Mouse (Mus musculus) forebrain, embryonic 11.5 days (tissue): Measurements from ENCODE around the gene Reg3a. TPM values are rescaled to one million over a fixed set of nuclear protein-coding genes. Genes with fewer than 3 reads are reported as not detected.
A peak's percentile ranks its signal among the peaks of the same experiment; 100 is the strongest.
"Not testable (repeated sequence)": the region's sequence is repeated elsewhere in the genome, so short reads cannot be mapped to it uniquely, and the experiment has no call there.

Source experiments
- ATAC-seq: fragments of 200-750 bp; cut with Nextera tagmentation; replicated peaks from 2 replicates; pipeline ENCODE4 v1.8.0; 2017; ENCODE audit warnings: moderate TSS enrichment; ENCODE audit not compliant: low FRiP score
- DNase-seq: peaks from one replicate; pipeline ENCODE4 v3.0.0-alpha.2; 2017; ENCODE audit warnings: low spot score
- H3K27ac ChIP-seq: fragments of 300-500 bp; sonication (generic); 2 replicates; pipeline ENCODE4 v1.5.1; 2014; ENCODE audit warnings: low read depth, low read length
- H3K27me3 ChIP-seq: fragments of 300-500 bp; sonication (generic); 2 replicates; pipeline ENCODE4 v1.6.1; 2014; ENCODE audit warnings: mild to moderate bottlenecking, low read length, mixed read lengths; ENCODE audit not compliant: control insufficient read depth, insufficient read depth
- H3K36me3 ChIP-seq: fragments of 300-500 bp; sonication (generic); 2 replicates; pipeline ENCODE4 v1.6.1; 2014; ENCODE audit warnings: mild to moderate bottlenecking, low read length, moderate library complexity, mixed read lengths; ENCODE audit not compliant: control insufficient read depth, insufficient read depth
- H3K4me1 ChIP-seq: fragments of 300-500 bp; sonication (generic); replicated peaks from 2 replicates; pipeline ENCODE4 v1.6.1; 2014; ENCODE audit warnings: low read length, mixed read lengths; ENCODE audit not compliant: control insufficient read depth, insufficient read depth
- H3K4me2 ChIP-seq: fragments of 300-500 bp; sonication (generic); 2 replicates; pipeline ENCODE4 v1.6.1; 2014; ENCODE audit warnings: low read depth, mild to moderate bottlenecking, low read length, moderate library complexity, mixed read lengths; ENCODE audit not compliant: severe bottlenecking
- H3K4me3 ChIP-seq: fragments of 300-500 bp; sonication (generic); 2 replicates; pipeline ENCODE4 v1.5.1; 2014; ENCODE audit warnings: low read depth, low read length
- H3K9ac ChIP-seq: fragments of 300-500 bp; sonication (generic); 2 replicates; pipeline ENCODE4 v1.6.1; 2014; ENCODE audit warnings: low read length
- H3K9me3 ChIP-seq: fragments of 300-500 bp; sonication (generic); 2 replicates; pipeline ENCODE4 v1.6.1; 2016; ENCODE audit warnings: low read length, mixed read lengths; ENCODE audit not compliant: control insufficient read depth
- WGBS: fragments of 180-500 bp; shearing (Covaris S2); extraction: QIAGEN DNeasy Blood & Tissue Kit; methylation state at CpG from one replicate; pipeline ENCODE4 v1.1.7; 2014; 5-methylcytosine and 5-hydroxymethylcytosine counted together
- polyA plus RNA-seq: library from polyadenylated mRNA; unstranded; fragments of >200 nt; fragmentation: Nextera tagmentation; extraction: Ambion mirVana; gene quantifications from 2 replicates; pipeline ENCODE4 v1.2.1, GENCODE M21; 2014

Gene Reg3a
- not detected in 2 replicates for polyA plus RNA-seq

DNA sequence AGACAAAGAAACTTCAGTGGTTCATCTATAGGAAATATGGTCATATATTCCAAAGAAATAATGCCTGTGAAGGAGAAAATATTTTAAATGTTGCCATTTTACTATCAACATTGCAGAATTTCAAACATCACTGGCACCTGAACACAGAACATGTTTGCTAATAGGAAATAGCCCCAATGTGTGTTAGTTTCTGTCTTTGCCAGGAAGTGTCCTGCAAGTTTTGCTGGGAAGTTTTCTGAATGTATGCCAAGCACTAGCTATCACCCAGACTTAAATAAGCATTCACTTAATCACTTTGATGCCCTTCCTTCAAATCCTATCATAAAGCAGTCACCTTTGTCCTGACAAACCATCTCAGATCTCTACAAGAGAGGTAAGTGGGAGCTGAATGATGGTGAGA is at the start of gene Reg3a:
TSS of gene Reg3a (plus strand) at position 301 of the 400 bp plus-strand sequence.
- no peaks in the 10 kb centered on the region for H3K4me1 ChIP-seq
- ATAC-seq (no peak), DNase-seq (no peak)
- H3K27ac ChIP-seq: no peak within 1 kb of the TSS
- no peaks in the 10 kb centered on the region for H3K36me3 ChIP-seq
- H3K9ac ChIP-seq: no peak within 1 kb of the TSS
- H3K4me3 ChIP-seq: no peak within 1 kb of the TSS
- no peak within 1 kb of the TSS for H3K4me2 ChIP-seq
- H3K9me3 ChIP-seq: no peaks in the 10 kb centered on the region
- no peaks in the 10 kb centered on the region for H3K27me3 ChIP-seq

- DNase-seq: no peak
- Histone ChIP-seq H3K27me3 (no peaks in the 10 kb centered on the region), H3K4me2 (no peak overlapping the region), H3K4me3 (no peak overlapping the region), H3K4me1 (no peaks in the 10 kb centered on the region), H3K9me3 (no peaks in the 10 kb centered on the region), H3K27ac (no peak overlapping the region), H3K9ac (no peak overlapping the region), H3K36me3 (no peaks in the 10 kb centered on the region)
- ATAC-seq: peak; percentile 72
- 41% methylated on average over 7 of the region's 7 CpGs for WGBS
Measured at GRCm38 (mm10) chr6:78331919-78332569, 48.5 kb upstream of the Reg3a start.

DNA sequence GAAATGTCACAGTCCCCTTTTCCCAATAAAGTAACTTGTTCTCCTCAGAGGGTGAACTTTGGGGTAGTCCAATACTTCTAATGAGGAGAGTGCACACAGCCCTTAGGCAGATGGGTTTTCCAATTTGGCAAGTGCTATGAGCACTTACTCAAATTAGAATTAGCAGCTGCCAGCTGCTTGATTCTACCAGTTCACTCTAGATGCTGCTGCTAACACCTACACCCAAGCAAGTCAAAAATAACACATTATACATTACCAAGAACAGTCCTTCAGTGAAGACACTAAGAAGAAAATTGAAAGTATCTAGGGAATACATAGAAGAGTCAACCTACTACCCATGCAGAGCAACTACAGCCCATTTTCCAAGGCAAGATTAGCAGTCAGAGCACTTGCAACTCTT is 40.2 kb upstream of the Reg3a start:
- Histone ChIP-seq H3K9me3 (no peaks in the 10 kb centered on the region), H3K4me2 (no peak overlapping the region), H3K27me3 (no peaks in the 10 kb centered on the region), H3K4me3 (no peak overlapping the region), H3K36me3 (no peaks in the 10 kb centered on the region), H3K9ac (no peak overlapping the region), H3K27ac (no peak overlapping the region), H3K4me1 (no peaks in the 10 kb centered on the region)
- no peak for ATAC-seq
- DNase-seq: no peak

DNA sequence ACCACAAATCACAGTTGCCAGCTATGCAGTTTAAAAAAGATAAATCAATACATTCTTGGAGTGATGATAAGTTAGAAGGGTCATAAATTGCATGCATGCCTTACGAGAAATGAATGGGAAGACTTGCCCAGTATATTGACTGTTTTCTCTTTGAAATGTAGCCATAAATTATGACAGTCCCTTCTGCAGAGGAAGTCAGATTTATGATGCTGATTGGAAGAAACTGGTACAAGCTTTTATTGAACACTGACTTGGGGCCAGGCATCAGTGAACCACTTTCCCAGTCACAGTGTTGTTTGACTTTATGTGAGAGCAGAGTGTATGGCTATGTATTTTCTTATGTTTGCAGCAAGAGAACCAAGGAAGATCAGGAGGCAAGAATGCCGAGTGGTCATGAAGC is 38.8 kb upstream of the Reg3a start:
- Histone ChIP-seq H3K4me3 (no peak overlapping the region), H3K9me3 (no peaks in the 10 kb centered on the region), H3K27me3 (no peaks in the 10 kb centered on the region), H3K27ac (no peak overlapping the region), H3K36me3 (no peaks in the 10 kb centered on the region), H3K9ac (no peak overlapping the region), H3K4me2 (no peak overlapping the region), H3K4me1 (no peaks in the 10 kb centered on the region)
- 85% methylated on average over 2 of the region's 2 CpGs for WGBS
- DNase-seq: no peak
- ATAC-seq: no peak

- DNase-seq (no peak), ATAC-seq (no peak)
- Histone ChIP-seq H3K9me3 (no peaks in the 10 kb centered on the region), H3K4me3 (no peak overlapping the region), H3K36me3 (no peaks in the 10 kb centered on the region), H3K4me1 (no peaks in the 10 kb centered on the region), H3K27me3 (no peaks in the 10 kb centered on the region), H3K4me2 (no peak overlapping the region), H3K9ac (no peak overlapping the region), H3K27ac (no peak overlapping the region)
- 72% methylated on average over 2 of the region's 2 CpGs for WGBS
Measured at GRCm38 (mm10) chr6:78361971-78362563, 18.4 kb upstream of the Reg3a start.

GRCm38 (mm10) chr6:78370357-78370756 is 10.2 kb upstream of the Reg3a start, which contains the start of gene Reg3b:
TSS of gene Reg3b (plus strand) at chr6:78370657.
- Histone ChIP-seq H3K4me1 (no peaks in the 10 kb centered on the region), H3K9ac (no peak within 1 kb of the TSS), H3K27me3 (no peaks in the 10 kb centered on the region), H3K36me3 (no peaks in the 10 kb centered on the region), H3K4me3 (no peak within 1 kb of the TSS), H3K9me3 (no peaks in the 10 kb centered on the region), H3K27ac (no peak within 1 kb of the TSS), H3K4me2 (no peak within 1 kb of the TSS)
- DNase-seq (no peak), ATAC-seq (no peak)
- 92% methylated on average over 2 of the region's 2 CpGs for WGBS

DNA sequence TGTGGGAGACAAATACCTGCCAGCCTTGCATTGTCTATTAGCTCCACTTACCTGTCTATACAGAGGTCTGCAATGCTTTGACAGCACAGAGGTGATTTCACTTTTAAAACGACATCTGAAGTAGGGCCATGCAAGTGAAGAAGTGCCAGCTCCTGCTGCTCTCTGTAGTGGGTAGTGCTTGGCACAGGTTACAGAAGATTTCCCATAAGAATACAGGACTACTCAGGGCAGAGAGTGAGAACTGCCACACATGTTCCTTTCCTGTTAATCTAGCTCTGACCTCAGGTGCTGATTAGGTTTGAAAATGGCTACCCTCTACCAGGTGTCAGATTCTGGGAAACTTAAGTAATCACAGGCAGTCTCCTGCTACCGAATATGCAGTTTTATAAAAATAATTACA is 1.7 kb upstream of the Reg3a start, which contains the start of gene Reg3d:
TSS of gene Reg3d (minus strand) at position 101 of the 400 bp plus-strand sequence.
- WGBS: 76% methylated on average over 2 of the region's 2 CpGs
- no peak within 1 kb of the TSS for H3K27ac ChIP-seq
- no peak within 1 kb of the TSS for H3K9ac ChIP-seq
- H3K4me3 ChIP-seq: no peak within 1 kb of the TSS
- no peaks in the 10 kb centered on the region for H3K9me3 ChIP-seq
- H3K36me3 ChIP-seq: no peaks in the 10 kb centered on the region
- H3K27me3 ChIP-seq: no peaks in the 10 kb centered on the region
- H3K4me2 ChIP-seq: no peak within 1 kb of the TSS
- no peaks in the 10 kb centered on the region for H3K4me1 ChIP-seq
- DNase-seq (no peak), ATAC-seq (no peak)

- no peaks in the 10 kb centered on the region for H3K27me3 ChIP-seq
- no peak overlapping the region for H3K4me3 ChIP-seq
- H3K36me3 ChIP-seq: no peaks in the 10 kb centered on the region
- no peaks in the 10 kb centered on the region for H3K9me3 ChIP-seq
- H3K4me2 ChIP-seq: no peak overlapping the region
- no peak for ATAC-seq
- no peak overlapping the region for H3K27ac ChIP-seq
- H3K9ac ChIP-seq: no peak overlapping the region
- H3K4me1 ChIP-seq: no peaks in the 10 kb centered on the region
- 84% methylated on average over 3 of the region's 3 CpGs for WGBS
- DNase-seq: no peak
Measured at GRCm38 (mm10) chr6:78385609-78386008, 5.1 kb downstream of the Reg3a start.

DNA sequence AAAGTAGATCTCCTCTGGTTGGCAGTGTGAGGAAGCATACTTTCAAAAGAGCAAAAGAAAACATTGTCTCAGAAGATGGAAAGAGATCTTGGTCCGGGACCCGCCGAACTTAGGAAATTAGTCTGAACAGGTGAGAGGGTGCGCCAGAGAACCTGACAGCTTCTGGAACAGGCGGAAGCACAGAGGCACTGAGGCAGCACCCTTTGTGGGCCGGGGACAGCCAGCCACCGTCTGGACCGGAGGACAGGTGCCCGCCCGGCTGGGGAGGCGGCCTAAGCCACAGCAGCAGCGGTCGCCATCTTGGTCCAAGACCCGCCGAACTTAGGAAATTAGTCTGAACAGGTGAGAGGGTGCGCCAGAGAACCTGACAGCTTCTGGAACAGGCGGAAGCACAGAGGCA is 14.8 kb downstream of the Reg3a start, which contains the start of gene Reg2:
TSS of gene Reg2 (plus strand) at position 301 of the 400 bp plus-strand sequence.
- ATAC-seq, H3K4me1 ChIP-seq, H3K4me2 ChIP-seq, DNase-seq, H3K27ac ChIP-seq, H3K27me3 ChIP-seq, H3K4me3 ChIP-seq, H3K9ac ChIP-seq, H3K36me3 ChIP-seq, H3K9me3 ChIP-seq: not testable (repeated sequence)
- 100% methylated on average over 4 of the region's 17 CpGs for WGBS
